In genomic region chr2:173796674-173796963, GRCm38 (mm10) we compare ENCODE assay signal across 18 mouse cellular contexts. TPM values are rescaled to one million over a fixed set of nuclear protein-coding genes. Genes with fewer than 3 reads are reported as not detected.
A peak's percentile ranks its signal among the peaks of the same experiment; 100 is the strongest.
DNase-seq lines count a peak whose midpoint lies in the region; ATAC-seq lines count a peak whose summit lies in the region.
"Had no signal": no experiment of that assay in that cellular context is flagged by ENCODE, and none has a peak within 500 bp of the region (broad histone marks: within the 10 kb centered on the region; RNA-seq: fewer than 3 reads in every experiment).

No protein-coding gene starts in this region.

- H3K9ac ChIP-seq in hindbrain, embryonic 16.5 days (ENCODE audit: low read depth, low read length): no peak overlapping the region
- H3K9ac ChIP-seq in limb, embryonic 11.5 days (ENCODE audit: low read length): no peak overlapping the region
- H3K9ac ChIP-seq: embryonic facial prominence, embryonic 12.5 days; forebrain, embryonic 13.5 days; forebrain, embryonic 15.5 days had no signal

- no peaks in the 10 kb centered on the region for H3K36me3 ChIP-seq in hindbrain, embryonic 10.5 days
- no peaks in the 10 kb centered on the region for H3K36me3 ChIP-seq in hindbrain, embryonic 16.5 days (ENCODE audit: control insufficient read depth, insufficient read depth, low read length)
- no peaks in the 10 kb centered on the region for H3K36me3 ChIP-seq in limb, embryonic 10.5 days
- no peaks in the 10 kb centered on the region for H3K36me3 ChIP-seq in limb, embryonic 11.5 days (ENCODE audit: control insufficient read depth, insufficient read depth, low read length)
- H3K36me3 ChIP-seq: embryonic facial prominence, embryonic 10.5 days; embryonic facial prominence, embryonic 12.5 days; forebrain, embryonic 15.5 days had no signal

- DNase-seq in hindbrain, embryonic 10.5 days (ENCODE audit: low spot score): no peak
- no peak for DNase-seq in limb, embryonic 10.5 days (ENCODE audit: low spot score)
- DNase-seq in limb, embryonic 11.5 days (ENCODE audit: low spot score): peak; percentile 23
- no peak for DNase-seq in adrenal gland, postnatal 4 days (ENCODE audit: low spot score in 2 of 2)
- no peak for DNase-seq in yolk sac, embryonic 10.5 days (ENCODE audit: low spot score)
- DNase-seq: adrenal gland, adult 2 months; adrenal gland, postnatal 10 days; adrenal gland, postnatal 25 days; cerebellum, adult 11-12 months; cerebellum, adult 2 months; cerebellum, adult 9-10 months; cerebellum, postnatal 10 days; cerebellum, postnatal 25 days had no signal

- ATAC-seq in hindbrain, embryonic 16.5 days: no peak
- no peak for ATAC-seq in limb, embryonic 11.5 days (ENCODE audit: insufficient number of reproducible peaks, low FRiP score, low TSS enrichment, low read depth)
- ATAC-seq: forebrain, embryonic 13.5 days; forebrain, embryonic 15.5 days had no signal

- H3K27me3 ChIP-seq in hindbrain, embryonic 10.5 days (ENCODE audit: insufficient read depth, poor library complexity, severe bottlenecking): no peaks in the 10 kb centered on the region
- H3K27me3 ChIP-seq in hindbrain, embryonic 16.5 days (replicated peaks; ENCODE audit: control insufficient read depth, insufficient read depth, low read length): no peaks in the 10 kb centered on the region
- H3K27me3 ChIP-seq in limb, embryonic 10.5 days (ENCODE audit: low read depth, poor library complexity, severe bottlenecking): no peaks in the 10 kb centered on the region
- H3K27me3 ChIP-seq in limb, embryonic 11.5 days (ENCODE audit: control insufficient read depth, insufficient read depth, low read length): no peaks in the 10 kb centered on the region
- H3K27me3 ChIP-seq: embryonic facial prominence, embryonic 12.5 days; forebrain, embryonic 13.5 days; forebrain, embryonic 15.5 days had no signal

- H3K27ac ChIP-seq in hindbrain, embryonic 10.5 days: peak overlapping the region; percentile 26
- no peak overlapping the region for H3K27ac ChIP-seq in hindbrain, embryonic 16.5 days (ENCODE audit: low read depth, low read length)
- H3K27ac ChIP-seq in limb, embryonic 10.5 days: peak overlapping the region; percentile 37
- H3K27ac ChIP-seq in limb, embryonic 11.5 days (replicated peaks; ENCODE audit: low read depth, low read length): no peak overlapping the region
- H3K27ac ChIP-seq: embryonic facial prominence, embryonic 10.5 days; embryonic facial prominence, embryonic 12.5 days; forebrain, embryonic 13.5 days; forebrain, embryonic 15.5 days had no signal

- 76% methylated on average over 4 of the region's 4 CpGs for WGBS in hindbrain, embryonic 10.5 days
- WGBS in hindbrain, embryonic 16.5 days: 69% methylated on average over 4 of the region's 4 CpGs
- WGBS in limb, embryonic 10.5 days: 54% methylated on average over 4 of the region's 4 CpGs
- 46% methylated on average over 4 of the region's 4 CpGs for WGBS in limb, embryonic 11.5 days

- H3K9me3 ChIP-seq in hindbrain, embryonic 10.5 days: no peaks in the 10 kb centered on the region
- no peaks in the 10 kb centered on the region for H3K9me3 ChIP-seq in hindbrain, embryonic 16.5 days (ENCODE audit: control insufficient read depth, low read length)
- H3K9me3 ChIP-seq in limb, embryonic 10.5 days (replicated peaks): no peaks in the 10 kb centered on the region
- no peaks in the 10 kb centered on the region for H3K9me3 ChIP-seq in limb, embryonic 11.5 days (ENCODE audit: control insufficient read depth, low read length)
- H3K9me3 ChIP-seq: embryonic facial prominence, embryonic 10.5 days; embryonic facial prominence, embryonic 12.5 days; forebrain, embryonic 13.5 days; forebrain, embryonic 15.5 days had no signal

- no peak overlapping the region for H3K4me2 ChIP-seq in hindbrain, embryonic 16.5 days (ENCODE audit: low read length)
- no peak overlapping the region for H3K4me2 ChIP-seq in limb, embryonic 11.5 days (ENCODE audit: low read depth, severe bottlenecking)
- H3K4me2 ChIP-seq: embryonic facial prominence, embryonic 12.5 days; forebrain, embryonic 13.5 days; forebrain, embryonic 15.5 days had no signal

- H3K4me1 ChIP-seq in hindbrain, embryonic 10.5 days (replicated peaks): peaks cover 45% of the 10 kb centered on the region
- H3K4me1 ChIP-seq in hindbrain, embryonic 16.5 days (ENCODE audit: control insufficient read depth, insufficient read depth, low read depth, low read length): peaks cover 12% of the 10 kb centered on the region
- peaks cover 58% of the 10 kb centered on the region for H3K4me1 ChIP-seq in limb, embryonic 10.5 days
- H3K4me1 ChIP-seq in limb, embryonic 11.5 days (ENCODE audit: control insufficient read depth, insufficient read depth, low read length): peaks cover 21% of the 10 kb centered on the region

- H3K4me3 ChIP-seq in hindbrain, embryonic 10.5 days: no peak overlapping the region
- H3K4me3 ChIP-seq in hindbrain, embryonic 16.5 days (ENCODE audit: low read length): no peak overlapping the region
- H3K4me3 ChIP-seq in limb, embryonic 10.5 days: no peak overlapping the region
- no peak overlapping the region for H3K4me3 ChIP-seq in limb, embryonic 11.5 days (ENCODE audit: low read depth, low read length)
- H3K4me3 ChIP-seq: embryonic facial prominence, embryonic 10.5 days; embryonic facial prominence, embryonic 12.5 days; forebrain, embryonic 13.5 days; forebrain, embryonic 15.5 days had no signal

RNA-seq across cellular contexts. Expression of gene Vapb, which starts 59.3 kb away (rescaled TPM):
- 11.7 and 14.9 TPM in 2 replicates for polyA plus RNA-seq in hindbrain, embryonic 10.5 days (2016; fragmentation: Nextera tagmentation; extraction: Ambion mirVana)
- 16.3 and 22.1 TPM in 2 replicates for polyA plus RNA-seq in hindbrain, embryonic 16.5 days (2015; fragmentation: Nextera tagmentation; extraction: Ambion mirVana)
- 7.6 and 9.0 TPM in 2 replicates for polyA plus RNA-seq in limb, embryonic 10.5 days (2016; fragmentation: Nextera tagmentation; extraction: Ambion mirVana)
- polyA plus RNA-seq in limb, embryonic 11.5 days (2014; fragmentation: Nextera tagmentation; extraction: Ambion mirVana): 9.8 and 11.0 TPM in 2 replicates
- 100 to 1,000 TPM; 127 to 130 TPM for total RNA-seq in adrenal gland, postnatal 4 days (2021)

Comparison
In these comparisons a context has a peak if more than half of its experiments do, and no peak if none do; other contexts are left out.
1. H3K27ac ChIP-seq: peak in hindbrain, embryonic 10.5 days (single experiment) and limb, embryonic 10.5 days (single experiment); none in hindbrain, embryonic 16.5 days (single experiment) and limb, embryonic 11.5 days (single experiment).